Mouse (Mus musculus) thymus, postnatal 0 days (tissue): ENCODE measurements around the gene Olfr315. TPM values are rescaled to one million over a fixed set of nuclear protein-coding genes. Genes with fewer than 3 reads are reported as not detected.
"Not testable (repeated sequence)": the region's sequence is repeated elsewhere in the genome, so short reads cannot be mapped to it uniquely, and the experiment has no call there.

Experiments
- DNase-seq: peaks from one replicate; pipeline ENCODE4 v3.0.0-alpha.2; 2015; ENCODE audit warnings: low spot score
- polyA plus RNA-seq: library from polyadenylated mRNA; unstranded; fragments of >200 nt; fragmentation: Nextera tagmentation; extraction: Ambion mirVana; gene quantifications from 2 replicates; pipeline ENCODE4 v1.2.1, GENCODE M21; 2015

Gene Olfr315
- polyA plus RNA-seq, 1 experiment from 2014 or later, result not detected

DNA sequence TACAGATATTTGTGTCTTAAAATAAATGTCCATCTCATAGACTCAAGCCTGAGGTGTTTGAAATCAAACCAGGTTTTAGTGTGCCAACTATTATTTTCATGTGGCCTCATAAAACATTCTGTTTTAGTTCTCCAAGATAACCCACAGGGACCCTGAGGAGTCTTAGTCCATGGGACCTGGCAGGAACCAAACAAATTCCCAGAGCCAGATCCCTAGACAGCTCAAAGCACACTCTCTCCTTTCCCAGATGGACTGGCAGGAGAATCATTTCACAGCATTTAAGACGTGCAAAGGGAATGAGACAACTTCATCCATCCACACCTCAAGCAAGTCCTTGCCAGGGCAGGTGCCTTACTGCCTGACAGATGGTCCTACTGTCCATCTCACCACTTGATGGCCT is 41.7 kb downstream of the Olfr315 start, which contains the start of gene Olfr313:
Gene Olfr313, plus strand, starts transcription at position 301 of the 400 bp plus-strand sequence.
- DNase-seq, result not testable (repeated sequence)

DNA sequence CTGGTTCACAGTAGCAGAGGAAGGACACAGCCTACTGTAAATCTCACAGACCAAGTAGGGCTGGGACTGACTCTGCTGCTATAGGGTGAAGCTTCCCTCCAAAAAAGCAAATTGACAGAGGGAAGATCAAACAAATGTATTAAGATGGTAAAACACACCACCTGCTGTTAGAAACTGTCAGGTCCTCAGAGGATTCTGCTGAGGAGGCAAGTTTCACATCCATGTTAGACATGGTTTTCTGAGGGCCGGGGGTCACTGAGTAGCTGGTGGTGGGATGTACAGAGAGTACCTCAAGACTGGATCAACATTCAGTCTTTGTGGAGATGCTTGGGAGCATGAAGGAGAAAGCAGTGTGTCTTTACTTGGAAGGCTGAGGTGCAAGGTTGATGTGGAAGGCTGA is 42.7 kb downstream of the Olfr315 start:
- DNase-seq, result peak; percentile 46

DNA sequence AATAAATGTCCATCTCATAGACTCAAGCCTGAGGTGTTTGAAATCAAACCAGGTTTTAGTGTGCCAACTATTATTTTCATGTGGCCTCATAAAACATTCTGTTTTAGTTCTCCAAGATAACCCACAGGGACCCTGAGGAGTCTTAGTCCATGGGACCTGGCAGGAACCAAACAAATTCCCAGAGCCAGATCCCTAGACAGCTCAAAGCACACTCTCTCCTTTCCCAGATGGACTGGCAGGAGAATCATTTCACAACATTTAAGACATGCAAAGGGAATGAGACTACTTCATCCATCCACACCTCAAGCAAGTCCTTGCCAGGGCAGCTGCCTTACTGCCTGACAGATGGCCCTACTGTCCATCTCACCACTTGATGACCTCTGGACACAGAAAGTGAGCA is 55.9 kb downstream of the Olfr315 start, which contains the start of gene Olfr312:
Gene Olfr312, plus strand, starts transcription at position 301 of the 400 bp plus-strand sequence.
- DNase-seq, result not testable (repeated sequence)

DNA sequence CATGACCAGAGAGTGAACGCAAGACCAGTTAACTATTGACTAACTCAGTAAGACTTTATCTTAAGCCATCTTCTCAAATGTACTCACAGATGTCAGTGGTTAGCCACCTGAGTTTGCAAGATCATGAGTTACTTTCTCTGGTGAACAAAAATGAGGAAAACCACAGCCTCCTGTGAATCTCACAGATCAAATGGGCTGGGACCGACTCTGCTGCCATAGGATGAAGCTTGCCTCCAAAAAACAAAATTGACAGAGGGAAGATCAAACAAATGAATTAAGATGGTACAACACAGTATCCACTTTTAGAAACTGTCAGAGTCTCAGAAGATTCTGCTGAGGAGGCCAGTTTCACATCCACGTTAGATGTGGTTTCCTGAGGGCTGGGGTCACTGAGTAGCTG is 56.8 kb downstream of the Olfr315 start:
- peak; percentile 81 for DNase-seq

Other genes starting within 250 kb of the Olfr315 start
- gene Olfr330, start 238.4 kb upstream of the Olfr315 start, polyA plus RNA-seq, result 0.13 TPM in 1 of 2 replicates, not detected in the other
- gene Olfr329-ps, start 226.8 kb upstream of the Olfr315 start, polyA plus RNA-seq, result 0.09 TPM in 1 of 2 replicates, not detected in the other
- 0.06 TPM in 1 of 2 replicates, not detected in the other for gene Olfr328, start 217.6 kb upstream of the Olfr315 start, polyA plus RNA-seq
- gene Olfr224, start 202.6 kb upstream of the Olfr315 start, polyA plus RNA-seq, result not detected in 2 replicates
- not detected in 2 replicates for gene Olfr325, start 195.5 kb upstream of the Olfr315 start, polyA plus RNA-seq
- not detected in 2 replicates for gene Olfr324, start 178.1 kb upstream of the Olfr315 start, polyA plus RNA-seq
- 0.95 and 1.0 TPM in 2 replicates for gene 2210407C18Rik, start 157.1 kb upstream of the Olfr315 start, polyA plus RNA-seq
- gene Olfr323, start 142.7 kb upstream of the Olfr315 start, polyA plus RNA-seq, result not detected in 2 replicates
- not detected in 2 replicates for gene Trim58, start 132.7 kb upstream of the Olfr315 start, polyA plus RNA-seq
- not detected in 2 replicates for gene Olfr322, start 114.4 kb upstream of the Olfr315 start, polyA plus RNA-seq
- gene Olfr320, start 92.1 kb upstream of the Olfr315 start, polyA plus RNA-seq, result not detected in 2 replicates
- gene Olfr319, start 74.0 kb upstream of the Olfr315 start, polyA plus RNA-seq, result not detected in 2 replicates
- gene Olfr318, start 49.2 kb upstream of the Olfr315 start, polyA plus RNA-seq, result not detected in 2 replicates
- not detected in 2 replicates for gene Olfr317, start 34.0 kb upstream of the Olfr315 start, polyA plus RNA-seq
- not detected in 2 replicates for gene Olfr316, start 20.5 kb upstream of the Olfr315 start, polyA plus RNA-seq
- gene Olfr314, start 9.8 kb downstream of the Olfr315 start, polyA plus RNA-seq, result not detected in 2 replicates
- 1.5 and 2.2 TPM in 2 replicates for gene Fam183b, start 28.8 kb downstream of the Olfr315 start, polyA plus RNA-seq
- 0.06 and 0.08 TPM in 2 replicates for gene Olfr313, start 41.8 kb downstream of the Olfr315 start, polyA plus RNA-seq
- gene Olfr312, start 56.0 kb downstream of the Olfr315 start, polyA plus RNA-seq, result 0.03 TPM in 1 of 2 replicates, not detected in the other
- gene Olfr311, start 66.1 kb downstream of the Olfr315 start, polyA plus RNA-seq, result not detected in 2 replicates
- 19.2 and 20.6 TPM in 2 replicates for gene Gm12258, start 74.0 kb downstream of the Olfr315 start, polyA plus RNA-seq
- 7.7 and 9.0 TPM in 2 replicates for gene 2810021J22Rik, start 94.0 kb downstream of the Olfr315 start, polyA plus RNA-seq
- gene Zfp39, start 131.0 kb downstream of the Olfr315 start, polyA plus RNA-seq, result 6.1 and 7.9 TPM in 2 replicates
- gene Btnl10, start 144.7 kb downstream of the Olfr315 start, polyA plus RNA-seq, result 0.09 TPM in 1 of 2 replicates, not detected in the other
- 245 and 268 TPM in 2 replicates for gene Rnf187, start 165.7 kb downstream of the Olfr315 start, polyA plus RNA-seq
- gene Hist3h2ba, start 175.7 kb downstream of the Olfr315 start, polyA plus RNA-seq, result 50.8 and 57.5 TPM in 2 replicates
- gene Hist3h2a, start 181.5 kb downstream of the Olfr315 start, polyA plus RNA-seq, result 52.3 and 52.8 TPM in 2 replicates
- gene Trim17, start 181.5 kb downstream of the Olfr315 start, polyA plus RNA-seq, result 0.29 and 0.44 TPM in 2 replicates
- gene Trim11, start 204.9 kb downstream of the Olfr315 start, polyA plus RNA-seq, result 49.6 and 54.0 TPM in 2 replicates